Mouse (Mus musculus): ENCODE results near the gene Wdr95. TPM values are rescaled to one million over a fixed set of nuclear protein-coding genes. Genes with fewer than 3 reads are reported as not detected.
"Not testable (repeated sequence)": the region's sequence is repeated elsewhere in the genome, so short reads cannot be mapped to it uniquely, and the experiment has no call there.

Gene Wdr95
- polyA plus RNA-seq, 1 experiment from 2014 or later = 0.24 TPM

DNA sequence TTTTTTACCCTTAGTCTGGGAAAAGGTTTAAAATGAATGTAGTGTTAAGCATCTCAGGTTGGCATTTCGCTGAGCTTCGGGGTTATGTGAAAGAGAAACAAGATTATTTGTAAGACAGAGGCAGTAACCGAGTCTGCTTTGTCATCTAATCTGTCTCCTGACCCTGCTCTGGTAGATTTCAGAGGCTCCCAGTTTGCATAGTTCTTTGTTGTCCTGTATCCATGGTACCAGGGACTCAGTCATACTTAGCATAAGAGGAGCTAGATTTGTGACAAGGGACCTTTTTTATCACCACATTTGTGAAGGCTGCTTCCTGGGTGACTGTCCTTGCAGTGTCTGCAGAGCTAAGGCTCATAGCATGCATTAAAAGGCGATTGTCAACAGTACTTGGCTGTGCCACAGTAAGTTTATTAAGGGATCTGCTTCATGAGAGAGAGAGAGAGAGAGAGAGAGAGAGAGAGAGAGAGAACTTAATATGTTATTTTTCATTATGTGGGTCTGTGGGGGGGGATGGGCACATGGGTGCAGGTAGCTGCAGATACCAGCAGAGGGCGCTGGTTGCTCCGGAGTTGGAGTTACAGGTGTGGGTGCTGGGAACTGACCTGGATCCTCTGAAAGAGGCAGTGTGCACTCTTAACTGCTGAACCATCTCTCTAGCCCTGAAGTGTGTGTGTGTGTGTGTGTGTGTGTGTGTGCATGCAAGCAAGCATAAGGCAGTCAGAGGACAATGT is 3.3 kb upstream of the Wdr95 start:
- no peaks in the 10 kb centered on the region for H3K36me3 ChIP-seq (ENCODE audit: control insufficient read depth, insufficient read depth, low read length)
- H3K9me3 ChIP-seq (ENCODE audit: control insufficient read depth, low read length) = no peaks in the 10 kb centered on the region
- H3K4me3 ChIP-seq (ENCODE audit: low read depth, low read length) = no peak overlapping the region
- no peak overlapping the region for H3K27ac ChIP-seq (ENCODE audit: low read depth, low read length)
- WGBS = 47% methylated on average over 6 of the region's 6 CpGs
- 0 out of 2 replicates have a peak overlapping the region, but pooled peaks have one; percentile 24 for H3K4me2 ChIP-seq (ENCODE audit: low read depth, low read length, severe bottlenecking)
- peaks cover 23% of the 10 kb centered on the region for H3K4me1 ChIP-seq (replicated peaks; ENCODE audit: control insufficient read depth, insufficient read depth, low read length)
- no peaks in the 10 kb centered on the region; the same call in 1 of the 2 replicates for H3K27me3 ChIP-seq (ENCODE audit: control insufficient read depth, insufficient read depth, low read length)
- no peak for ATAC-seq (replicated peaks; ENCODE audit: low FRiP score)
- H3K9ac ChIP-seq (ENCODE audit: low read length) = peak overlapping the region; percentile 23; the same call in 1 of the 2 replicates
- peak; percentile 41 for DNase-seq (ENCODE audit: low spot score)

- ATAC-seq (replicated peaks; ENCODE audit: low FRiP score) (no peak), DNase-seq (ENCODE audit: low spot score) (peak; percentile 46)
- WGBS = 57% methylated on average over 10 of the region's 10 CpGs
- Histone ChIP-seq H3K27ac (ENCODE audit: low read depth, low read length) (peak overlapping the region; percentile 37), H3K4me3 (ENCODE audit: low read depth, low read length) (no peak overlapping the region), H3K9ac (ENCODE audit: low read length) (no peak overlapping the region), H3K36me3 (ENCODE audit: control insufficient read depth, insufficient read depth, low read length) (no peaks in the 10 kb centered on the region), H3K4me2 (ENCODE audit: low read depth, low read length, severe bottlenecking) (no peak overlapping the region), H3K4me1 (replicated peaks; ENCODE audit: control insufficient read depth, insufficient read depth, low read length) (peaks cover 23% of the 10 kb centered on the region), H3K27me3 (ENCODE audit: control insufficient read depth, insufficient read depth, low read length) (no peaks in the 10 kb centered on the region), H3K9me3 (ENCODE audit: control insufficient read depth, low read length) (no peaks in the 10 kb centered on the region)
These were observed 2.0 kb upstream of the Wdr95 start for GRCm38 (mm10) chr5:149526467-149526951.

DNA sequence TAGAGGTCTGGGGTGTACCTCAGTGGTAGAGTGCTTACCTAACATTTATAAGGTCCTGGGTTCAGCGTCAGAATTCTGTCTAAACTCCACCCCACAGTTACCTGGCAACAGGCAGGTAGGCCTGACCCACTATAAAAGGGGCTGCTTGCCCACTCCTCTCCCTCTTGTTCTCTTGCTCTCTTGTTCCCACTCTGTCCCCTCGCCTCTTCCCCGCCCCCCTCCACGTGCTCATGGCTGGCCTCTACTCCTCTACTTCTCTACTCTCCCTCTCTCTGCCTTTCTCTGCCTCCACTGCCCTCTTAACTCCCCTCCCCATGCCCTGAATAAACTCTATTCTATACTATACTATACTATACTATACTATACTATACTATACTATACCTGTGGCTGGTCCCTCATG is 1.2 kb upstream of the Wdr95 start:
- H3K27me3 ChIP-seq (ENCODE audit: control insufficient read depth, insufficient read depth, low read length); H3K9me3 ChIP-seq (ENCODE audit: control insufficient read depth, low read length); H3K36me3 ChIP-seq (ENCODE audit: control insufficient read depth, insufficient read depth, low read length); H3K4me2 ChIP-seq (ENCODE audit: low read depth, low read length, severe bottlenecking); H3K27ac ChIP-seq (ENCODE audit: low read depth, low read length); ATAC-seq (replicated peaks; ENCODE audit: low FRiP score); H3K9ac ChIP-seq (ENCODE audit: low read length); H3K4me3 ChIP-seq (ENCODE audit: low read depth, low read length): not testable (repeated sequence)
- WGBS = 89% methylated on average over 4 of the region's 4 CpGs
- DNase-seq (ENCODE audit: low spot score) = peak; percentile 40
- H3K4me1 ChIP-seq (replicated peaks; ENCODE audit: control insufficient read depth, insufficient read depth, low read length) = peaks cover 23% of the 10 kb centered on the region

GRCm38 (mm10) chr5:149533847-149534246 is 5.4 kb downstream of the Wdr95 start:
- Histone ChIP-seq H3K4me2 (ENCODE audit: low read depth, low read length, severe bottlenecking) (no peak overlapping the region), H3K27ac (ENCODE audit: low read depth, low read length) (no peak overlapping the region), H3K4me3 (ENCODE audit: low read depth, low read length) (no peak overlapping the region), H3K9ac (ENCODE audit: low read length) (no peak overlapping the region), H3K9me3 (ENCODE audit: control insufficient read depth, low read length) (no peaks in the 10 kb centered on the region), H3K36me3 (ENCODE audit: control insufficient read depth, insufficient read depth, low read length) (no peaks in the 10 kb centered on the region), H3K4me1 (replicated peaks; ENCODE audit: control insufficient read depth, insufficient read depth, low read length) (peaks cover under 1% of the 10 kb centered on the region; the same call in 1 of the 2 replicates), H3K27me3 (ENCODE audit: control insufficient read depth, insufficient read depth, low read length) (no peaks in the 10 kb centered on the region)
- 100% methylated on average over 2 of the region's 2 CpGs for WGBS
- ATAC-seq (replicated peaks; ENCODE audit: low FRiP score) = no peak
- DNase-seq (ENCODE audit: low spot score) = no peak

DNA sequence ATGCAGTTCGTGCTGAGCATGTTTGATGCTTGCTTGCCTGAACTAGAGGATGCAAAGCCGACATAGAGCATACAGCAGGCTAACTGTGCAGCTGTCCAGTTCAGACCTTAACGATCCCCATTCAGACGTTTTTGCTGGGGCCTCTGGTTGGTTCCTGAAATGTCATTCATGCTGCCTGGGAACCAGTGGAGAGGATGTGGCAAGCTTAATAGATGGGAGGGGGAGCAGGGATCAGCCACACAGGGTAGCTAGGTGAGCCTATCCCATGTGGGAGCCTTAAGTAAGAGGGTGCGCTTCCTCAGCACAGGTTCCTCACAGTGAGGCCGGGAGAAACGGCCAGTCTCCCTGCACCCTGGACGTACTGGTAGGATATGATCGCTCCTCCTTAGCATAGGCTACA is 7.5 kb downstream of the Wdr95 start:
- H3K27ac ChIP-seq (ENCODE audit: low read depth, low read length) = no peak overlapping the region
- ATAC-seq (replicated peaks; ENCODE audit: low FRiP score) (0 out of 2 replicates have a peak, but pooled peaks have one; percentile 19), DNase-seq (ENCODE audit: low spot score) (no peak)
- no peaks in the 10 kb centered on the region for H3K36me3 ChIP-seq (ENCODE audit: control insufficient read depth, insufficient read depth, low read length)
- H3K9ac ChIP-seq (ENCODE audit: low read length) = no peak overlapping the region
- H3K27me3 ChIP-seq (ENCODE audit: control insufficient read depth, insufficient read depth, low read length) = no peaks in the 10 kb centered on the region
- H3K4me3 ChIP-seq (ENCODE audit: low read depth, low read length) = no peak overlapping the region
- H3K9me3 ChIP-seq (ENCODE audit: control insufficient read depth, low read length) = no peaks in the 10 kb centered on the region
- no peak overlapping the region for H3K4me2 ChIP-seq (ENCODE audit: low read depth, low read length, severe bottlenecking)
- WGBS = 66% methylated on average over 9 of the region's 9 CpGs
- H3K4me1 ChIP-seq (replicated peaks; ENCODE audit: control insufficient read depth, insufficient read depth, low read length) = no peaks in the 10 kb centered on the region

DNA sequence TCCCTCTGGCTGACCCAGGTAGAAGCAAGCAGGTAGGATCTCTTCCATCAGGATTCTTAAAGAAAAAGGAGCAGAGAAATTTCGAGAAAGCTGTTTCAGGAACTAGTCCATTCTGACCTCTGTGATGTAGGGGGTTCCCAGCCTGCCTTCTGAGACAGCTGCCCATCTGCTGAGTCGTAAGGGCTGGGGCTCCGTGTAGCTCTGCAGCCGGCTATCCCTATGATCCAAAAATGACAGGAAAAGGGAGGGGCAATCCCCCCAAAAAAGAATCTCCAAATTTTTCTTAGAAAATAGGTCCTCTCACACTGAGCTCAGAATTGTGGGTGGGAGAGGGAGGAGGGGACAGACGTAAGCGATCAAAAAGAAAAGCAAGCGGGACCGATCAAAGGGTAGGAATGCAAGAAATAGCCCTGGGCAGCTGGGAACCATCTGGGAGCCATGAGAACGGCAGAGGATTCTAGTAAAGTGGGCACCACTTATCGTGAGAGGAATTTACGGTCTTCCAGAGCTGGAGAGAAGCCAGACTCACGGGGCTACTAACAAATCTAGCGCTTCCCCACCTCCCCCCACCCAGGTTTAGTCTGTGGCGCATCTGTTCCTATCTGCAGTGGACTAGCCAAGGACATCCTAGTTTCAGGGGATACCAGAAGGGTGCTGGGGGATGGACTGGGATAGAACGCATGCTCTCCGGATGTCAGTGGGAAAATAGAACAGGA is 9.5 kb downstream of the Wdr95 start:
- no peak overlapping the region for H3K9ac ChIP-seq (ENCODE audit: low read length)
- H3K4me1 ChIP-seq (replicated peaks; ENCODE audit: control insufficient read depth, insufficient read depth, low read length) = no peaks in the 10 kb centered on the region
- no peak overlapping the region for H3K4me3 ChIP-seq (ENCODE audit: low read depth, low read length)
- no peaks in the 10 kb centered on the region for H3K36me3 ChIP-seq (ENCODE audit: control insufficient read depth, insufficient read depth, low read length)
- ATAC-seq (replicated peaks; ENCODE audit: low FRiP score) (peak; percentile 44; the same call in 1 of the 2 replicates), DNase-seq (ENCODE audit: low spot score) (no peak)
- WGBS = 56% methylated on average over 16 of the region's 16 CpGs
- H3K4me2 ChIP-seq (ENCODE audit: low read depth, low read length, severe bottlenecking) = no peak overlapping the region
- H3K9me3 ChIP-seq (ENCODE audit: control insufficient read depth, low read length) = no peaks in the 10 kb centered on the region
- no peak overlapping the region for H3K27ac ChIP-seq (ENCODE audit: low read depth, low read length)
- H3K27me3 ChIP-seq (ENCODE audit: control insufficient read depth, insufficient read depth, low read length) = no peaks in the 10 kb centered on the region

DNA sequence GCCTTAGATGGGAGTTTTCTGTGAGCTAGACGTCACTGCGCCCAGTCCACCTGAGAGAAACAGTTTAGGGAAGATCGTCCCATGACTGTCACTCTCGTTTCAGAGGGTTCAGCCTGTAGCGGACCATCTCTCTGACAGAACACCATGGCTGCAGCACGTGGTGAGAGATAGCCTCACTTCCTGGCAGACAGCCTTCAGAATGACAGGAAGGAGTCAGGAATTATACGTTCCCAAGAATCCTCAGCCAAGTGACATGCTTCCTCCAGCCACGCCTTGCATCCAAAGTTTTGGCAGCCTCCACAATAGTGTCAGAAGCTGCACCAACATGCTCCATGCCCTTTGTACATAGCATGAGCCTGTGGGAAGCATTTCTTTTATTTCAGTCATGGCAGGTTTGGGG is 10.1 kb downstream of the Wdr95 start:
- Histone ChIP-seq H3K36me3 (ENCODE audit: control insufficient read depth, insufficient read depth, low read length) (no peaks in the 10 kb centered on the region), H3K4me2 (ENCODE audit: low read depth, low read length, severe bottlenecking) (no peak overlapping the region), H3K9me3 (ENCODE audit: control insufficient read depth, low read length) (no peaks in the 10 kb centered on the region), H3K27ac (ENCODE audit: low read depth, low read length) (no peak overlapping the region), H3K4me3 (ENCODE audit: low read depth, low read length) (no peak overlapping the region), H3K27me3 (ENCODE audit: control insufficient read depth, insufficient read depth, low read length) (no peaks in the 10 kb centered on the region), H3K9ac (ENCODE audit: low read length) (no peak overlapping the region), H3K4me1 (replicated peaks; ENCODE audit: control insufficient read depth, insufficient read depth, low read length) (no peaks in the 10 kb centered on the region)
- DNase-seq (ENCODE audit: low spot score) = no peak
- no peak for ATAC-seq (replicated peaks; ENCODE audit: low FRiP score)
- WGBS = 79% methylated on average over 8 of the region's 8 CpGs

GRCm38 (mm10) chr5:149539051-149539450 is 10.6 kb downstream of the Wdr95 start:
- Histone ChIP-seq H3K4me3 (ENCODE audit: low read depth, low read length) (no peak overlapping the region), H3K9ac (ENCODE audit: low read length) (no peak overlapping the region), H3K27ac (ENCODE audit: low read depth, low read length) (no peak overlapping the region), H3K36me3 (ENCODE audit: control insufficient read depth, insufficient read depth, low read length) (no peaks in the 10 kb centered on the region), H3K27me3 (ENCODE audit: control insufficient read depth, insufficient read depth, low read length) (no peaks in the 10 kb centered on the region), H3K9me3 (ENCODE audit: control insufficient read depth, low read length) (no peaks in the 10 kb centered on the region), H3K4me2 (ENCODE audit: low read depth, low read length, severe bottlenecking) (no peak overlapping the region), H3K4me1 (replicated peaks; ENCODE audit: control insufficient read depth, insufficient read depth, low read length) (no peaks in the 10 kb centered on the region)
- DNase-seq (ENCODE audit: low spot score) (no peak), ATAC-seq (replicated peaks; ENCODE audit: low FRiP score) (no peak)
- 88% methylated on average over 4 of the region's 4 CpGs for WGBS
